Mouse (Mus musculus): ENCODE measurements around the gene Prrxl1. TPM values are rescaled to one million over a fixed set of nuclear protein-coding genes. Genes with fewer than 3 reads are reported as not detected.

The Prrxl1 gene
- polyA plus RNA-seq, 1 experiment from 2014 or later, result 7.6 TPM

- no peak for ATAC-seq (replicated peaks; ENCODE audit: insufficient number of reproducible peaks, low FRiP score, low TSS enrichment, low read depth)
- WGBS, result 72% methylated on average over 3 of the region's 3 CpGs
- H3K9me3 ChIP-seq (replicated peaks; ENCODE audit: control insufficient read depth, low read length), result no peaks in the 10 kb centered on the region
- H3K27ac ChIP-seq (replicated peaks; ENCODE audit: low read depth, low read length), result no peak overlapping the region
- no peaks in the 10 kb centered on the region for H3K36me3 ChIP-seq (replicated peaks; ENCODE audit: control insufficient read depth, insufficient read depth, low read depth, low read length)
- DNase-seq (ENCODE audit: low spot score), result no peak
- no peak overlapping the region for H3K4me3 ChIP-seq (ENCODE audit: low read depth, low read length)
- no peak overlapping the region for H3K4me2 ChIP-seq (ENCODE audit: low read depth, low read length)
- no peaks in the 10 kb centered on the region for H3K4me1 ChIP-seq (ENCODE audit: control insufficient read depth, insufficient read depth, low read length)
- no peak overlapping the region for H3K9ac ChIP-seq (replicated peaks; ENCODE audit: low read length)
- no peaks in the 10 kb centered on the region for H3K27me3 ChIP-seq (ENCODE audit: control insufficient read depth, insufficient read depth, low read length)
Observed at GRCm38 (mm10) chr14:32698556-32698955, 99.3 kb downstream of the Prrxl1 start.

Other genes starting within 250 kb of the Prrxl1 start
- gene 1700024G13Rik, start 211.0 kb upstream of the Prrxl1 start, polyA plus RNA-seq (2014; fragmentation: Nextera tagmentation; extraction: Ambion mirVana), result 0.34 TPM in 1 of 2 replicates, not detected in the other
- gene Slc18a3, start 134.6 kb upstream of the Prrxl1 start, polyA plus RNA-seq (2014; fragmentation: Nextera tagmentation; extraction: Ambion mirVana), result 0.67 and 0.80 TPM in 2 replicates
- gene Chat, start 133.4 kb upstream of the Prrxl1 start, polyA plus RNA-seq (2014; fragmentation: Nextera tagmentation; extraction: Ambion mirVana), result 0.10 TPM in 1 of 2 replicates, not detected in the other
- gene Ercc6, start 85.9 kb upstream of the Prrxl1 start, polyA plus RNA-seq (2014; fragmentation: Nextera tagmentation; extraction: Ambion mirVana), result 20.5 and 26.3 TPM in 2 replicates
- gene 3425401B19Rik, start 85.9 kb downstream of the Prrxl1 start, polyA plus RNA-seq (2014; fragmentation: Nextera tagmentation; extraction: Ambion mirVana), result 0.04 TPM in 1 of 2 replicates, not detected in the other
- 0.41 and 0.71 TPM in 2 replicates for gene Tmem273, start 186.6 kb downstream of the Prrxl1 start, polyA plus RNA-seq (2014; fragmentation: Nextera tagmentation; extraction: Ambion mirVana)
- gene Fam170b, start 234.6 kb downstream of the Prrxl1 start, polyA plus RNA-seq (2014; fragmentation: Nextera tagmentation; extraction: Ambion mirVana), result not detected in 2 replicates